Mouse (Mus musculus): Measurements from ENCODE around the gene Olfr877. TPM values are rescaled to one million over a fixed set of nuclear protein-coding genes. Genes with fewer than 3 reads are reported as not detected.

Gene Olfr877
- not detected for total RNA-seq (2021)

GRCm38 (mm10) chr9:37853969-37854368 lies at the start of gene Olfr877:
Gene Olfr877, plus strand, starts transcription at chr9:37854269.
- DNase-seq = no peak
- intact Hi-C loops (cut with DNase I) = loop anchor here (1.0 kb wide), 1 partner anchor 37 kb away; no protein-coding TSS in a partner anchor

GRCm38 (mm10) chr9:37807235-37807634 lies 46.8 kb upstream of the Olfr877 start:
- DNase-seq = no peak
- intact Hi-C loops (cut with DNase I) = no loop called here

DNA sequence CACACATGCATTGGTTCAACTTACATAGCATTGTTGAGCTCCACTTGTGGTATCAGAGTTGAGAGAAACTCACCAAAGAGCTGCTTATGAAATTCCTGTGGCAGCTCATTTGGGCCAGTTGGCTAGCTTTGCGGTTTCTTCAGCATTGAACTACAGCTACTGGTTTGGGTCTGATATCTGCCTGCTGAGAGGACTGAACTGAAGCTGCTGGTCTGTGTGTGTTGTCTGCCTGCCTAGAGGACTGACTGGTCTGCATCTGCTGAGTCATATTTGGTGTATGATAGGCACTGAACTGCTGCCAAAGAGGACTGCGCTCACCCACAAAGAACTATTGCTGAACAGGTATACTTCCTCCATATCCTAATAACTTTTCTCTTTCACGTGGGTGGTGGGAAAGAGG lies 45.6 kb upstream of the Olfr877 start:
- no peak for DNase-seq
- intact Hi-C loops (cut with DNase I) = no loop called here

DNA sequence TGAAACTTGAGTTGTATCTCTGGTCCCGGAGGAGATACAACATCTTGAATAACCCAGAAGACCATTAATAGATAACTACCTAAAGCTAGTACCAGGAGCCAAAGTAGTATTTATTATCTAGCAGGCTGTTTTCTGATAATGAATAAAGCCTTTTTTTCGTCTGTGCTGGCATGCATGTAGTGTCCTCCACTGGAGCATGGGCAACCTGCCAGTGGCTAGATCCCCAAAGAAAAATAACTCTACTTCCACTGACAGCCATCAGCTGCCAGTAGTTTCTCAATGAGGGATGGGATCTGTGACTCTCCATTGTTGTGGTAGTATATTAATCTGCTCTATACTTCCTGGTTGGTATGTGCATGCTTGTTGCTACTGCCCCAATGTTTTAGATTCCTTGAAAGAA lies 45.1 kb upstream of the Olfr877 start:
- peak; percentile 21 for DNase-seq
- intact Hi-C loops (cut with DNase I) = no loop called here

GRCm38 (mm10) chr9:37814696-37815095 lies 39.4 kb upstream of the Olfr877 start:
- intact Hi-C loops (cut with DNase I) = no loop called here
- no peak for DNase-seq

DNA sequence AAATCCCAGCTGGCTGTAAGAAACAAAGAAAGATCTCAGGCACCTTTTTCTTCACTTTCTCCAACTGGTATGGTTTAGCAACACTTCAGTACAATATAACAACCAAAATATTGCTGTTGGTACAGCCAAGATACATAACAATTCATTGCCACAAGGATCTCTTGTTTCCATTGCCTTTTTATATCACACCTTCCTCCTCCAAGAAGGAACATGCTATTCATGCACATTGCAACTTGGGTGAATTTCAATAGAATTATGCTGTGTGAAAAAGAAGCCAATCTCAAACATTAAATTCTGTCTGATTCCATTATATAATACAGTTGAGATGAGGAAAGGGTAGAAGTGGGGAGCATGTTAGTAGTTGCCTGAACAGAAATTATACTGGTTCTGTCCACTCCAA lies 24.2 kb upstream of the Olfr877 start:
- intact Hi-C loops (cut with DNase I) = no loop called here
- DNase-seq = no peak

- no peak for DNase-seq
- intact Hi-C loops (cut with DNase I) = no loop called here
These were observed 20.7 kb upstream of the Olfr877 start for GRCm38 (mm10) chr9:37833341-37833740.

DNA sequence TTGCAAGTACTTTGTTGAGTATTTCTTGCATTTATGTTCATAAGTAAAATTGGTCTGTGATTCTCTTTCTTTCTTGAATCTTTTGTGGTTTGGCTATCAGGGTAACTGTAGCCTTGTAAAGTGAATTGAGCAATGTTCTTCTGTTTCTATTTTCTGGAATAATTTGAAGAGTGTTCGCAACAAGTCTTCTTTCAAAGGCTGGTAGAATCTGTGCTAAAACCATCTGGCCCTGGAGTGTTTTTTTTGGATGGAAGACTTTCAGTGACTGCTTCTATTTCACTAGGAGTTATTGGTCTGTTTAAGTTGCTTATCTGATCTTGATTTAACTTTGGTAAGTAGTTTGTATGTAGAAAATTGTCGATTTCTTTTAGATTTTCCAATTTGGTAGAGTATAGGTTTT lies 4.8 kb upstream of the Olfr877 start:
- no peak for DNase-seq
- intact Hi-C loops (cut with DNase I) = no loop called here

DNA sequence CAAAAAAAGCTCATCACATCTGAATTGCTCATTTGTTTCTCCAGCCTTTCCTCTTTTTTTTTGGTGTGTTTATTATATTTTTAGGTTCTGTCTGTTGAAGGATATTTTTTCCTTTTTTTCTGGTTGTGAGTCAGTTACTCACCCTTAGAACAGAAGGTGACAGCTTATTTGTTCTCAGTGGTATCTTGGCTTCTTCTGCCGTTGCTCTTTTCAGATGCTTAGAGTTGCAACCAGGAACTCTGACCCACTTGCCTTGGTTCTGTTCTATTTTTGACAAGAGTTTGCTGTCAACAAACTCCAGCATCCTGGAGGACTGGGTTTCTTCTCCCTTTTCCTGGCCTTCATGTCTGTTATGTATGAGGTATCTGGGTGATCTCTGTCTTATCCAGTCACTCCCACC lies 9.3 kb downstream of the Olfr877 start:
- no peak for DNase-seq
- intact Hi-C loops (cut with DNase I) = no loop called here

DNA sequence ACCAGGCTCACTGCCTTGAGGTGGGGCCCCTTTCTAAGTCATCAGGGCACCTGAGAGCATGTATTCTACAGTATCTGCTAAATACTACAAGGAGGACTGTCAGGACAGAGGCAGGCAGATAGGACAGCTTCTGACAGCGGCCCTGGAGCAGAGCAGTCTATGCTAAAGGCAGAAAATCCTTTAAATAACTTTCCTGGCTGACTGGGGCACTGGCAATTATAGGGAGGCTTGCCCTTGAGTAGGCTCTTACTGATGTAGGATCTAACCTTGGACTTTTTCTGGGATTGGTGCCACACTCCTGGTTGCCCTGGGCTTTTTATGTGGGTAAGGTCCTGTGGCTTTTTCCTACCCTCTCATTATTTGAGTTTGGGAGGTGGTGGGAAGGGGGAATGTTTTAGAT lies 16.2 kb downstream of the Olfr877 start:
- intact Hi-C loops (cut with DNase I) = no loop called here
- no peak for DNase-seq

- intact Hi-C loops (cut with DNase I) = no loop called here
- DNase-seq = no peak
These were observed 17.0 kb downstream of the Olfr877 start for GRCm38 (mm10) chr9:37871097-37871496.

DNA sequence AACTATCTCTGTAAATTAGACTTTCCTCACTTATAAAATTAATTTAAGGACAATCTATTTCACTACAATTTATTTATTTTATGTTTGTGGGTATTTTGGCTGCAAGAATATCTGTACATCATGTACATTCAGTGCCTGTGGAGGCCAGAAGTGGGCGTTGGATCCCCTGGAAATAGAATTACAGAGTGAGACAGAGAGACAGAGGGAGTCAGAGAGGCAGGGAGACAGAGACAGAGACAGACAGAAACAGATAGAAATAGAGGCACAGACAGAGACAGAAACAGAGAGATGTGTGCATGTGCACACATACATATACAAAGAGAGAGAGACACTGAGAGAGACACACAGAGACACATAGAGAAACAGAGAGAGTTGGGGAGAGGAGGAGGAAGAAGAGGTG lies 17.5 kb downstream of the Olfr877 start:
- intact Hi-C loops (cut with DNase I) = no loop called here
- DNase-seq = no peak

DNA sequence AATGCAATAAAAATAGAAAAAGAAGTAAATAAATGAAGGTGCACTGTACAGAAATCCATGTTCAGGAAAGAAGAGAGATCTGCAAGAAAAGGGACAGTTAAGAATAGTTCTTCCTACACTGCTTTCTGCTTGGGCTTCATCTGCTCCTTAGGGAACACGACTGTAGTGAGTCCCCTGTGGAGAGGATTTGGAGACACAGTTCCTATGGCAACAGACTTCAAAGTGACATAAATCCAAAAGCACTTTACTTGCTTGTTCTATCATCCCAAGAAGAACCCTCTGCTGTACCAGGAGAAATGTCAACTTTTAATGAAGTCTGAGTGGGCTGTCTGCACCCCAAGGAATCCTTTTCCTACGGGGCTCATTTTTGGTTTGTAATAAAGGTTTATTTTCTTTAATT lies 36.9 kb downstream of the Olfr877 start:
- DNase-seq = no peak
- intact Hi-C loops (cut with DNase I) = loop anchor here (1.0 kb wide), 1 partner anchor 37 kb away; the partner anchor contains the start of gene Olfr877

DNA sequence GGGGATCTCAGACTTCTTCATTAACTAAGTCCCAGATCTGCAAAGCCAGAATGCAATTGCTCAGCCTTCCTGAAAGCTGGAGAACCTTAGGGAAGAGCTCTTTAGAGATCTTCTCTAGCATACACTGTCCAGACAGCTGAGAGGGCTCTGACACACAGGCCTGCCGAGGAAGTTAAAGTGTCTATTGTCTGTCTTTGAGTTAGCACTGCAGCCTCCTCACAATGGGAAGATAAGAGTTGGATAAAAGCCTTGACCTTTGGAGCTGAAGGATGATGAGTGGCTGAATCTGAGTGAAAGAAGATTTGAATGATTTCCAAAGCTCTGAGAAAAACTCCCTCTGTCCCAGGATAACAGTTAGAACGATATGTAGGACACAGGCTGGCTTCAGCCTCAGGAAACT lies 42.6 kb downstream of the Olfr877 start, which contains the start of gene Olfr145:
Gene Olfr145, plus strand, starts transcription at position 64 of the 400 bp plus-strand sequence.
- DNase-seq = no peak
- intact Hi-C loops (cut with DNase I) = no loop called here

DNA sequence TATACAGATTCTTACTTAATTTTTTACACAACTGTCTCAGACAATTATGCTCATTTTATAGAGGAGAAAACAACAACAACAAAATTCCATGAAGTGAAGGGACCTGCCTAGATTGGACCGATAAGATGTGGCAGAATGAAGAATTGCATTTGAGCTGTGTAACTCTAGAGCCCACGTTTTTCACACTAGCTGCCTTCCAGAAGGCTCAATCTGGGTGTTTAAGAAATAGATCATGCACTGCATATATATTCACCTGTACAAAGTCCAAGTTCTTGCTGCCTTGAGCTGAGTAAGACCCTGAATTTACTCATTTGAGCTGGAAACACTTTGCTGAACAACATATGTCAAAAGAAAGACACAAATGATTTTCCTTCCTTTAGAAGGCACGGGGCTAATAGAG lies 51.5 kb downstream of the Olfr877 start:
- intact Hi-C loops (cut with DNase I) = no loop called here
- no peak for DNase-seq

Other genes starting within 250 kb of the Olfr877 start
- 1 to 10 TPM; 1.3 to 1.6 TPM for gene Spa17, start 240.5 kb upstream of the Olfr877 start, total RNA-seq (2021)
- gene Tbrg1, start 197.0 kb upstream of the Olfr877 start, total RNA-seq (2021) = 10 to 100 TPM; 57.0 to 60.5 TPM
- gene Panx3, start 185.0 kb upstream of the Olfr877 start, total RNA-seq (2021) = not detected
- not detected for gene Olfr160, start 138.0 kb upstream of the Olfr877 start, total RNA-seq (2021)
- gene Olfr874, start 109.2 kb upstream of the Olfr877 start, total RNA-seq (2021) = not detected
- gene Olfr875, start 82.4 kb upstream of the Olfr877 start, total RNA-seq (2021) = not detected
- not detected for gene Olfr876, start 51.2 kb upstream of the Olfr877 start, total RNA-seq (2021)
- gene Olfr145, start 42.5 kb downstream of the Olfr877 start, total RNA-seq (2021) = not detected
- gene Olfr878, start 63.6 kb downstream of the Olfr877 start, total RNA-seq (2021) = not detected
- not detected for gene Olfr881, start 137.6 kb downstream of the Olfr877 start, total RNA-seq (2021)
- gene Olfr883, start 171.5 kb downstream of the Olfr877 start, total RNA-seq (2021) = not detected
- gene Olfr884, start 192.3 kb downstream of the Olfr877 start, total RNA-seq (2021) = not detected
- gene Olfr885, start 207.1 kb downstream of the Olfr877 start, total RNA-seq (2021) = not detected
- gene Olfr887, start 229.8 kb downstream of the Olfr877 start, total RNA-seq (2021) = not detected